Mouse (Mus musculus) v-Abl transformed pro-B cells (cell line): Measurements from ENCODE around the gene Prmt8.

ENCODE experiments used
- in situ Hi-C, 2 experiments: fragments of 400-800 bp; cut with MboI; formaldehyde crosslinking; loops; one replicate each; pipeline ENCODE4 v1.15.1; 2025; ENCODE audit not compliant: unreplicated experiment in 2 of 2

Prmt8 gene

DNA sequence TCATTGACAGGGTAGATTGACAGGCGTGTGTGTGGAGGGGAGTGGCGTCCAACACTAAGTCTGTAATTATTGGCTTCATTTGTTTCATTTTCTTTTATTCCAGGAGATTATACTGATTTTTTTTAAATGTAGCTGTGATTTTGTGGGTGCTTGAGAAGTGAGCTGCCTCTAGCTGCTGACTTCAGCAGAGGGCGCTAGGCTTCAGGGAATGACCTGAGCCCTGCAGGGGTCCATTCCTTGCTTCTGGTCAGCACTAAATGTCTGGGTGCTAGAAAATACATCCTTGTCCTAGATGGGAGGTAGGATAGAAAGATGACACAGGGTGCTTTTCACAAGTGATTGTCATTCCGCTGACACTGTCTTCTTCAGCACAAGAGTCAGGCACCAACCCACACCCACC is 99.2 kb downstream of the Prmt8 start:
- in situ Hi-C loops = no loop called here

DNA sequence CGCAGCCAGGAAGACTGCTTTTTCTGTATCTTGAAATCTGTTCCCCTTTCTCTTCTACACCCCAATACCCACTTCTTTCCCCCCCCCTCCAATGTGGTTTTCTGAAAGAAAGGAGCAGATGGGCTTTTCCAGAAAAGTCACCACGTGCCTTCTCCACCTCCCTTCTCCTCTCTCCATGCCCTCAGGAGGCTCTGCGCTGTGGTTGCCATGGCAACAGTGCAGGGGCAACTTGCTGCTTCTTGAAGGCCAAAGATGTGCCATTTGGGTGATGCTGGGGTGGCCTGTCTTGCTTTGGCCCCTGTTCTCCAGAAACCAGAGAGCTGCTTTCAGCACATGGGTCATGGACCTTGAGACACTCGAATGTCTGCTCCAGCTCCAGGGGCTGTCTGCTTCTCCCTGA is 100.0 kb downstream of the Prmt8 start:
- in situ Hi-C loops = no loop called here

DNA sequence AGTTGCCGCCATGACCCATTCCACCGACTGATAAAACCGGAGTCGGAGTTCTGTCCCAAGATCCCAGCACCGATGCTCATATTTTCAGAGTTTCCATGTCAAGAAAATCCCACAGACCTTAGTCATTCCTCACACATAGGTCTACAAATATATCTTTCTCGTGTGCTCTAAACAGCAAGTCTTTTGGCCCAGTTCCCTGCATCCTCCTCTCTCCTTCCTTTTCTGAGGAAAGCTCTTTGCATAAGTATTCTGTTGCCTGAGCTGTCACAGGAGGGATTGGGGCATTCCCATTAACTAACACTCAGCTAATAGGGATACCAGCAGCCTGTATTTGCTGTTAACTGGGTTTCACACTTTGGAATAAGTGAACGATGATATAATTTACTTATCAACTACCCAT is 106.0 kb downstream of the Prmt8 start:
- in situ Hi-C loops = no loop called here

DNA sequence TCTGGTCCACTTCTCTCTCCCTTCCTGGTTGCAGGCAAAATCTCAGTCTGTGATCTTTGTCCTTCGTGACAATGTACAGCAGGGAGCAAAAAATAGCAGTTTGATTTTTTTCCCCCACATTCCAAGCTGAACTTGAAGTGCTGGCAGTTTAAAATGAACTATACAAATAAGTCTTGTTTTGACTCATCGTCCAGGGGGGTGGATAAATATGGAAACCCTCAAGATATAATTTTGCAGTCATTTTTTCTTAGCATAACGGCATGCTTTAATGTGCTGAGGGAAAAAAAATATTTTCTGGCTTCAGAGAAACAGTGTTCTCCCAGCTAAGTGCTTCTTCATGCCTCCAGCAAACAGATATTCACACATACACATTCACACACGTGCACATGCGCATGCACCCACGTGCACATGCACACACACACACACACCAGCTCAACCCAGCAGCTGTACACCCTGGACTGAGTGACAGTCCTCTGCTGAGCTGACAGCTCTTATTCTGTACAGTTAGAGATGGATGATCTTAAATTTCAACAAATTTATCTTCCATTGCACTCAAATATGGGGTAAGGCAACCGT is 107.5 kb downstream of the Prmt8 start:
- in situ Hi-C loops = no loop called here

DNA sequence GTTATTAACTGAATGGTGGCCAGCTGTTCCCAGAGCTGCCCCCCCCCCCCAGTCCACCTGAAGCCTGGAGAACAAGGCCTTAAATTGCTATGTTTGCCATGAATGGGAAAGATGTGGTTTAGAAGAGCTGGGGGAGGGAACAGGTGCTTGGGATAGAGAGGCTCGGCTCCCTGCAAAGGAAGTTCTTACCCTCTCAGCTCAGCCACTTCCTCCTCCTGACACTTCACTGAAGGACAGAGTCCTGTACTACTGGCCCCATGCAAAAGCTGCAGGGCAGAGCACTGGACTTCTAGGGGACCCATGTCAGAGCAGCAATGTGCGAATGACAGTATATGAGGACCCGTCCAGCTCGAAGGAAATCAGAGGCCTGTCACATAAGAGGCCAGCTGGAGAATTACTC is 109.3 kb downstream of the Prmt8 start:
- in situ Hi-C loops = no loop called here

DNA sequence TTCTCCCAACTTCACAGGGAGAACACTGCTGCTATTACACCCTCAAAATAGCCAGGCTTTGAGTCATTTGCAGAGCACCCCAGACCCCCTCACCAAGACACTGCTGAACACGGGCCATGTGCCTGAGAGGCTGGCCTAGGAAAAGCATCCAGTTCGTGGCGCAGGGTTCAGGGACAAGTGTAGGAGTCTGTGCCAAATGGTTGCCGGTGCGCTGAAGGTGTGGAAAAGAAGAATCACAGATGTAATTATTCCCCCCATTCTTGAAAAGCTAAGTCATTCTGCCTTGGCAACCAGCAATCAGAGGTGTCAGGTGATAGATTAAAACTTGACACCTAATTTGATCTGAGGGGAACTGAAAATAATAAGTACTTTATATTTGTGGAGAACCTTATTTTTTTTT is 109.8 kb downstream of the Prmt8 start:
- in situ Hi-C loops = no loop called here

DNA sequence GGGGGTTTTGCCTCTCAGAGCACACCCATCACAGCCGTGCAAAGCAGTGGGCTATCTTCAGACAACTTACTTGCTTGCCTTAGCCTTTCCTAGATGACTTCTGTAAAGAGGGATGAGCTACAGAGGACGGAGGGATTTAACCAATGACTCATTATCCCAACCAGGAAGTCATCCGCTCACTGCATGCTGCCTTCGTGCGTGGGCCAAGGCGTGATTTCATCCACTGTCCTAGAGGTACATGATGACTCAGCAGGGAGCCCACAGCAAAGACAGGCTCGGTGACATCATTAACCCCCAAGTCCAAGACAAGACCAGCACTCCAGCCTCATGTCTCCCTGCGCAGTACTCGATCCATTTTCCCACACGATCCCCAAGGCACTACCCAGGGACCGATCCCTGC is 112.1 kb downstream of the Prmt8 start:
- in situ Hi-C loops = no loop called here

DNA sequence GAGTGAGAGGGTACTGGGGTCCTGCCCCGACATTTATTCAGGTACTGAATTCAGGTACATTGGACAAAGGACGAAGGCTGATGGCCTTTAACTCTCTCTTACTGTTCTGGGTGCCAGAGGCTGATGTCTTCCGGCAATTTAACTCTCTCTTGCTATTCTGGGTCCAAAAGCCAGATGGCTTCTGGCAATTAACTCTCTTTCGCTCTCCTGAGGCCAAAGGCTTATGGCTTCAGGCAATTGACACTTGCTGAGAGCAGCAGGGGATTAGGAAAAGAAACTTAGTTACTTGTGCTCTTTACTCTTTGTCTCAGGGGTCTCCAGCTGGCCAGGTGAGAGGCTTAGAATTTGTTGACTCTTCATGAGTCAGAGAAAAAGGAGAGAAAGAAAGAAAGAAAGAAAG is 113.3 kb downstream of the Prmt8 start:
- in situ Hi-C loops = no loop called here

DNA sequence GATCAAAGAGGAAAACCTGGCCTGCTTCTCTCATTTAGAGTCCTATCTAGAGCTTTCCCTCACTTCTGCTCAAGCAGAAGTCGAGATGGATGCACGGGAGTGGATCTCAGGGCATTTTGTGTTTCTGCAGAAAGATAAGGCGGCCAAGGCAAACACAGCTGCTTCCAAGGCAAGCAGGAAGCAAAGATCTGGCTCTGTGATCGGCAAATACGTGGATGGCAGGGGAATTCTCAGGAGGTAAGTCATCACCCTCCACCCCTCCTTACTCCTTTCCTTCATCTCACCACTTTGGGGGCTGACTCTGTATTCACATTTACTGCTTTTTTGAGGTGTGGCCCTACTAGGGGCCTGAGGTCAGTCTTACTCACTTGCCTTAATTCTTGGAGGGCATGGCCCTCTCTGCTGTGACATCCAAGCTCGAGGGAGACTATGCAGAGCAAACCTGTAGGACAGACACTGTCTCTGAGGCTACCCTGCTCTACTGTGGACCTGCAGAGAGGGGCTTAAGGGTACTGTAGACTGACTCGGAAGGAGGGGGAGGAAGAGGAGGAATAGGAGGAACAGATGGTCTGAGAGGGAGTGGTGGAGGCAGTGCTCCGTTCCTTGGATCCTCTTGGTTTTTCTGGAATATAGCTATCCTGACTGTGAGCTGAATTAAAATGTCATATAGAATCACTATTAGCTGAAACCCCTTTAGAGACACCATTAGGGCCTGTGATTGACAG is 128.0 kb downstream of the Prmt8 start:
- in situ Hi-C loops = no loop called here
